ENCODE assay signal across 14 mouse cellular contexts in genomic region chr12:59207814-59208213, GRCm38 (mm10).
"Had no signal": no experiment of that assay in that cellular context is flagged by ENCODE, and none has a peak within 500 bp of the region (broad histone marks: within the 10 kb centered on the region; RNA-seq: fewer than 3 reads in every experiment).

No protein-coding gene starts in this region.

- H3K4me2 ChIP-seq: hindbrain, embryonic 14.5 days; limb, embryonic 12.5 days; lung, embryonic 15.5 days; midbrain, embryonic 12.5 days had no signal

- H3K9me3 ChIP-seq: limb, embryonic 12.5 days; lung, embryonic 15.5 days had no signal

- ATAC-seq: liver, postnatal 0 days had no signal

- DNase-seq: kidney, adult 2 months; kidney, postnatal 36 days; layer of hippocampus, adult 9-11 months; liver, postnatal 0 days; lung, postnatal 14 days; right cerebral cortex, adult 18-20 months; right cerebral cortex, postnatal 25 days; thymus, adult 18-20 months; thymus, postnatal 14 days had no signal

- H3K9ac ChIP-seq: hindbrain, embryonic 14.5 days; limb, embryonic 12.5 days; liver, postnatal 0 days; lung, embryonic 15.5 days; midbrain, embryonic 12.5 days had no signal

- H3K27ac ChIP-seq: hindbrain, embryonic 14.5 days; kidney, postnatal 0 days; limb, embryonic 12.5 days; lung, embryonic 15.5 days; midbrain, embryonic 12.5 days had no signal

- H3K4me3 ChIP-seq: limb, embryonic 12.5 days; lung, embryonic 15.5 days; midbrain, embryonic 12.5 days had no signal

- H3K4me1 ChIP-seq: limb, embryonic 12.5 days; lung, embryonic 15.5 days; midbrain, embryonic 12.5 days had no signal

- H3K27me3 ChIP-seq: limb, embryonic 12.5 days; lung, embryonic 15.5 days; midbrain, embryonic 12.5 days had no signal
